In the genomic region with DNA sequence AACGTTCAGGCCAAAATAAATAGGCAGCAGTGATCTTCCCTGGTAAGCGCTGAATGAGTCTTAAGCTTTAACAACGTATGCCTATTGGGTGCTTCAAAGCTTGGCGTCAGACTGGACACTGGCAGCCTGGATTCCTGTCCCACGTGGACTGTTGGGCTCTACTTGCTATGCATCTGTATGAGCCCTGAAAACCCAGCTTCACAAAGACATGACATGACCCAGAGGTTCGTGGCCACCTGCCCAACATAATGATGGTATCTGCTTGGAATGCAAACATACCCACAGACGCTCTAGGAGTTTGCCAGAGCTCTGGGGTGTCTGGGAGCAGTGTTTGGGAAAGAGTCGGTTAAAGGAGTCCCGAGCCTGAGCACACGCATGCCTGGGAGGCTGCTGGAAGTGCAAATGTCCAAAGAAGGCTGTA, we compare ENCODE assay signal across 8 mouse cellular contexts. TPM values are rescaled to one million over a fixed set of nuclear protein-coding genes. Genes with fewer than 3 reads are reported as not detected.
DNase-seq lines count a peak whose midpoint lies in the region; ATAC-seq lines count a peak whose summit lies in the region.
"Had no signal": no experiment of that assay in that cellular context is flagged by ENCODE, and none has a peak within 500 bp of the region (broad histone marks: within the 10 kb centered on the region; RNA-seq: fewer than 3 reads in every experiment).

No protein-coding gene starts in this region.

- H3K36me3 ChIP-seq in stomach, embryonic 16.5 days (ENCODE audit: control insufficient read depth, insufficient read depth, low read length), result no peaks in the 10 kb centered on the region

- intact Hi-C loops in left cerebral cortex, postnatal 4 days (cut with DNase I), result no loop called here

- H3K4me3 ChIP-seq in stomach, embryonic 16.5 days (replicated peaks; ENCODE audit: low read length), result no peak overlapping the region
- H3K4me3 ChIP-seq: midbrain, embryonic 12.5 days had no signal

- H3K4me1 ChIP-seq in stomach, embryonic 16.5 days (ENCODE audit: control insufficient read depth, insufficient read depth, low read length), result peaks cover 22% of the 10 kb centered on the region

- 34% methylated on average over 10 of the region's 10 CpGs for WGBS in stomach, embryonic 16.5 days

- H3K9me3 ChIP-seq in stomach, embryonic 16.5 days (replicated peaks; ENCODE audit: control insufficient read depth, low read length), result no peaks in the 10 kb centered on the region
- H3K9me3 ChIP-seq: midbrain, embryonic 12.5 days had no signal

- peak overlapping the region; percentile 54 for H3K27ac ChIP-seq in stomach, embryonic 16.5 days (ENCODE audit: low read length)
- H3K27ac ChIP-seq: midbrain, embryonic 12.5 days had no signal

- peak; percentile 79 for ATAC-seq in stomach, embryonic 16.5 days (ENCODE audit: insufficient read depth, low FRiP score)

- DNase-seq in ovary, adult 18-20 months (ENCODE audit: low spot score), result peak; percentile 49
- no peak for DNase-seq in ovary, postnatal 14 days (ENCODE audit: low spot score)
- peak; percentile 33 for DNase-seq in gastrocnemius, postnatal 25 days
- DNase-seq in kidney, adult 9 months, result peak; percentile 37
- DNase-seq in spleen, adult 18-20 months, result no peak
- no peak for DNase-seq in left cerebral cortex, postnatal 4 days

- no peak overlapping the region for H3K4me2 ChIP-seq in stomach, embryonic 16.5 days (ENCODE audit: low read depth, low read length)
- H3K4me2 ChIP-seq: midbrain, embryonic 12.5 days had no signal

- no peak overlapping the region for H3K9ac ChIP-seq in stomach, embryonic 16.5 days (ENCODE audit: low read length)
- H3K9ac ChIP-seq: midbrain, embryonic 12.5 days had no signal

- H3K27me3 ChIP-seq in stomach, embryonic 16.5 days (ENCODE audit: control insufficient read depth, insufficient read depth, low read length), result no peaks in the 10 kb centered on the region
- H3K27me3 ChIP-seq: midbrain, embryonic 12.5 days had no signal

RNA-seq across cellular contexts. Expression of a gene that starts 22.8 kb away (rescaled TPM):
- 100 to 1,000 TPM; 101 to 138 TPM for total RNA-seq in gastrocnemius, postnatal 25 days (2021)
- polyA plus RNA-seq in stomach, embryonic 16.5 days (2015; fragmentation: Nextera tagmentation; extraction: Ambion mirVana), result 12.4 and 12.9 TPM in 2 replicates
- 10 to 100 TPM; 57.0 to 59.0 TPM for total RNA-seq in left cerebral cortex, postnatal 4 days (2021)

RNA-seq across cellular contexts. Expression of a gene that starts 28.7 kb away (rescaled TPM):
- total RNA-seq in gastrocnemius, postnatal 25 days (2021), result 1 to 10 TPM; 4.8 to 5.3 TPM
- 7.3 and 8.3 TPM in 2 replicates for polyA plus RNA-seq in stomach, embryonic 16.5 days (2015; fragmentation: Nextera tagmentation; extraction: Ambion mirVana)
- 10 to 100 TPM; 17.2 to 17.6 TPM for total RNA-seq in left cerebral cortex, postnatal 4 days (2021)

RNA-seq across cellular contexts. Expression of a gene that starts 28.9 kb away (rescaled TPM):
- total RNA-seq in gastrocnemius, postnatal 25 days (2021), result 1 to 10 TPM; 6.2 to 7.3 TPM
- polyA plus RNA-seq in stomach, embryonic 16.5 days (2015; fragmentation: Nextera tagmentation; extraction: Ambion mirVana), result 5.6 and 6.0 TPM in 2 replicates
- total RNA-seq in left cerebral cortex, postnatal 4 days (2021), result 10 to 100 TPM; 32.8 to 33.8 TPM

Comparison
In these comparisons a context has a peak if more than half of its experiments do, and no peak if none do; other contexts are left out.
1. DNase-seq: peak in ovary, adult 18-20 months (single experiment), gastrocnemius, postnatal 25 days (single experiment) and kidney, adult 9 months (single experiment); none in ovary, postnatal 14 days (single experiment), spleen, adult 18-20 months (0 of 2) and left cerebral cortex, postnatal 4 days (single experiment).
2. RNA of a gene that starts 28.9 kb away (total RNA-seq): 32.8 to 33.8 TPM in left cerebral cortex, postnatal 4 days; 6.2 to 7.3 TPM in gastrocnemius, postnatal 25 days; every median in the first group is over 4 times any median in the second.